Mouse (Mus musculus) hindbrain, embryonic 12.5 days (tissue): ENCODE measurements around the gene Ndufa6. TPM values are rescaled to one million over a fixed set of nuclear protein-coding genes. Genes with fewer than 3 reads are reported as not detected.
"Not testable (repeated sequence)": the region's sequence is repeated elsewhere in the genome, so short reads cannot be mapped to it uniquely, and the experiment has no call there.

Experiments used
- ATAC-seq: fragments of 200-750 bp; cut with Nextera tagmentation; 2 replicates; pipeline ENCODE4 v1.8.0; 2017; ENCODE audit warnings: moderate TSS enrichment; ENCODE audit not compliant: low FRiP score
- H3K27ac ChIP-seq: fragments of 300-500 bp; sonication (generic); 2 replicates; pipeline ENCODE4 v1.5.1; 2016; ENCODE audit warnings: mild to moderate bottlenecking
- H3K27me3 ChIP-seq: fragments of 300-500 bp; sonication (generic); 2 replicates; pipeline ENCODE4 v1.6.1; 2016; ENCODE audit warnings: mild to moderate bottlenecking
- H3K36me3 ChIP-seq: fragments of 300-500 bp; sonication (generic); 2 replicates; pipeline ENCODE4 v1.6.1; 2016; ENCODE audit warnings: mild to moderate bottlenecking
- H3K4me1 ChIP-seq: fragments of 300-500 bp; sonication (generic); 2 replicates; pipeline ENCODE4 v1.6.1; 2016
- H3K4me2 ChIP-seq: fragments of 300-500 bp; sonication (generic); replicated peaks from 2 replicates; pipeline ENCODE4 v1.6.1; 2016; ENCODE audit warnings: mild to moderate bottlenecking
- H3K4me3 ChIP-seq: fragments of 300-500 bp; sonication (generic); 2 replicates; pipeline ENCODE4 v1.5.1; 2016; ENCODE audit warnings: mild to moderate bottlenecking
- H3K9ac ChIP-seq: fragments of 300-500 bp; sonication (generic); 2 replicates; pipeline ENCODE4 v1.6.1; 2016; ENCODE audit warnings: mild to moderate bottlenecking, moderate library complexity
- H3K9me3 ChIP-seq: fragments of 300-500 bp; sonication (generic); replicated peaks from 2 replicates; pipeline ENCODE4 v1.6.1; 2016; ENCODE audit warnings: mild to moderate bottlenecking
- WGBS: fragments of 180-500 bp; shearing (Covaris S2); methylation state at CpG from one replicate; pipeline ENCODE4 v1.1.7; 2016; 5-methylcytosine and 5-hydroxymethylcytosine counted together
- polyA plus RNA-seq: library from polyadenylated mRNA; unstranded; fragments of >200 nt; fragmentation: Nextera tagmentation; extraction: Ambion mirVana; gene quantifications from 2 replicates; pipeline ENCODE4 v1.2.1, GENCODE M21; 2016

Ndufa6 gene
- polyA plus RNA-seq: 266 and 295 TPM in 2 replicates

- Histone ChIP-seq H3K4me3 (peak within 1 kb of the TSS; percentile 70), H3K27me3 (no peaks in the 10 kb centered on the region), H3K4me2 (peak within 1 kb of the TSS; percentile 90), H3K9me3 (no peaks in the 10 kb centered on the region), H3K36me3 (peaks cover 18% of the 10 kb centered on the region), H3K27ac (peak within 1 kb of the TSS; percentile 90), H3K4me1 (peaks cover 22% of the 10 kb centered on the region), H3K9ac (peak within 1 kb of the TSS; percentile 89)
- ATAC-seq: peak; percentile 99
- 2% methylated on average over 53 of the region's 57 CpGs for WGBS
Observed at GRCm38 (mm10) chr15:82354126-82354945, at the start of gene Ndufa6. Gene Ndufa6, minus strand, starts transcription at chr15:82354322.

DNA sequence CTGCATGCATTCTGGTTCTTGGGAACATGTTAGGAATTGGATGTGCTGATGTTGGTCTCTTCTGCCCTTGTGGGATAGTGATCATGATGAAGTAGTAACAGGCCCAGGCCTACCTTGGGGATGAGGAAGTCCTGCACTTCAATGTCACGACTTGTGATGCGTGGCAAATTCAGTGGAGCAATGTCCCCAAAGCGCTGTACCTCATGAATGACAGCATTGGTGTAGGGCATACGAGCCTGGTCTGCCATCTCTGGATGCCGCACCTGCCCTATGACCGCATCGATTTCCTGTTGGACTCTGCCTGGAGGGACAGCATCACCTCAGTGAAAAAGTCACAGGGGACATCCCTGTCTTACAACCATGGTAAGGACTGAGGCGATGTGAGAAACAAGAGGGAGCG is 49.5 kb upstream of the Ndufa6 start:
- no peaks in the 10 kb centered on the region for H3K36me3 ChIP-seq
- no peaks in the 10 kb centered on the region for H3K27me3 ChIP-seq
- 90% methylated on average over 9 of the region's 9 CpGs for WGBS
- H3K4me1 ChIP-seq: no peaks in the 10 kb centered on the region
- H3K4me2 ChIP-seq: no peak overlapping the region
- no peak overlapping the region for H3K9ac ChIP-seq
- no peak overlapping the region for H3K27ac ChIP-seq
- no peak overlapping the region for H3K4me3 ChIP-seq
- H3K9me3 ChIP-seq: no peaks in the 10 kb centered on the region
- no peak for ATAC-seq

DNA sequence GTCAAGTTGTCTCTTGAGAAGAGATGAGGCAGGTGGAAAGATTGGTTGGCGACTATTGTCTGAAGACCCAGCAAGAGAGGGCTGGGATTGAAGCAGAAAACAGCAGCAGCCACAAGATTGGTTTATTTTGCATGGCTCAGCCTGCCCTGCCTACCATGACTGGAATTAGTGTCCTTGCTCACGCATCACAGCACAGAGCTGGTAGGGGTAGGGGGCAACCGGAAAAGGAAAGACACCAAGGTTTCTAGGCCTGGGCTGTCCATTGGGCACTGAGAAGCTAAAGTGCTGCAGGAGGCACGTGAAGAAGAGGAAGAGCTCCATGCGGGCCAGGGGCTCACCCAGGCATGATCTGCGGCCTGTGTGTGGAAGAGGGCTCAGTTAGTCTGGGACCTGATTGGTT is 48.6 kb upstream of the Ndufa6 start:
- Histone ChIP-seq H3K4me3 (no peak overlapping the region), H3K9me3 (no peaks in the 10 kb centered on the region), H3K9ac (no peak overlapping the region), H3K27ac (no peak overlapping the region), H3K36me3 (no peaks in the 10 kb centered on the region), H3K27me3 (no peaks in the 10 kb centered on the region), H3K4me2 (no peak overlapping the region), H3K4me1 (no peaks in the 10 kb centered on the region)
- WGBS: 87% methylated on average over 6 of the region's 6 CpGs
- no peak for ATAC-seq

- H3K9ac ChIP-seq: no peak overlapping the region
- ATAC-seq: no peak
Observed at GRCm38 (mm10) chr15:82402106-82402505, 48.0 kb upstream of the Ndufa6 start.

GRCm38 (mm10) chr15:82401516-82401915 is 47.4 kb upstream of the Ndufa6 start:
- no peak overlapping the region for H3K9ac ChIP-seq
- H3K4me2 ChIP-seq: no peak overlapping the region
- no peak overlapping the region for H3K27ac ChIP-seq
- no peaks in the 10 kb centered on the region for H3K9me3 ChIP-seq
- WGBS: 46% methylated on average over 2 of the region's 2 CpGs
- H3K36me3 ChIP-seq: no peaks in the 10 kb centered on the region
- no peak overlapping the region for H3K4me3 ChIP-seq
- no peaks in the 10 kb centered on the region for H3K4me1 ChIP-seq
- H3K27me3 ChIP-seq: no peaks in the 10 kb centered on the region
- no peak for ATAC-seq

More at GRCm38 (mm10) chr15:82402106-82402505, 48.0 kb upstream of the Ndufa6 start:
- Histone ChIP-seq H3K36me3 (no peaks in the 10 kb centered on the region), H3K9me3 (no peaks in the 10 kb centered on the region), H3K4me1 (no peaks in the 10 kb centered on the region), H3K4me2 (no peak overlapping the region), H3K27me3 (no peaks in the 10 kb centered on the region), H3K4me3 (no peak overlapping the region), H3K27ac (no peak overlapping the region)

GRCm38 (mm10) chr15:82395955-82396354 is 41.8 kb upstream of the Ndufa6 start:
- not testable (repeated sequence) for H3K27ac ChIP-seq, H3K4me1 ChIP-seq, H3K9ac ChIP-seq, H3K27me3 ChIP-seq, H3K36me3 ChIP-seq, H3K4me3 ChIP-seq, ATAC-seq, H3K4me2 ChIP-seq, H3K9me3 ChIP-seq
- 94% methylated on average over 3 of the region's 3 CpGs for WGBS

DNA sequence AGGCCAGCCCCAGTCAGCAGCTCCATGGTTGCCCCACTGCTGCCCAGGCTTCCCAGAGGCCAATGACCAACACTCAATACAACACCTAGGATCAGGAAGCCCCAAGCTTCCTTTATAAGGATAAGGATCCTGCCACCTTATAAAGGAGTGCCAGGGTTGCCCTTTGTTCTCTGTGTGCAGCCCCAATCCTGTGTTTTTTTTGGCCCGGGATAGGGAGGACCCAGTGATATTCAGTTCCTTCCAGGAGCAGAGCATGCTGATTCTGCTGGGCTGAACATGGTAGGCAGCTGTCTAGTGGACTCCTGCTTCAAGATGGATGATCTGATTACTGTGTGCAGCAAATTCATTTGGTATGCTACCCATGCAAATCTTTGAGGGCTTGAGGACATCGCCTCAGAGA is 39.8 kb upstream of the Ndufa6 start, which contains the start of gene Cyp2d11:
Gene Cyp2d11, minus strand, starts transcription at position 101 of the 400 bp plus-strand sequence.
- not testable (repeated sequence) for H3K4me1 ChIP-seq, H3K27ac ChIP-seq, ATAC-seq, H3K36me3 ChIP-seq, H3K9me3 ChIP-seq, H3K4me2 ChIP-seq, H3K4me3 ChIP-seq, H3K9ac ChIP-seq, H3K27me3 ChIP-seq
- WGBS: 87% methylated on average over 2 of the region's 2 CpGs

GRCm38 (mm10) chr15:82389916-82390315 is 35.8 kb upstream of the Ndufa6 start:
- not testable (repeated sequence) for H3K36me3 ChIP-seq, H3K27me3 ChIP-seq, ATAC-seq, H3K4me2 ChIP-seq, H3K4me1 ChIP-seq, H3K9me3 ChIP-seq, H3K9ac ChIP-seq, H3K4me3 ChIP-seq, H3K27ac ChIP-seq
- 94% methylated on average over 10 of the region's 10 CpGs for WGBS

DNA sequence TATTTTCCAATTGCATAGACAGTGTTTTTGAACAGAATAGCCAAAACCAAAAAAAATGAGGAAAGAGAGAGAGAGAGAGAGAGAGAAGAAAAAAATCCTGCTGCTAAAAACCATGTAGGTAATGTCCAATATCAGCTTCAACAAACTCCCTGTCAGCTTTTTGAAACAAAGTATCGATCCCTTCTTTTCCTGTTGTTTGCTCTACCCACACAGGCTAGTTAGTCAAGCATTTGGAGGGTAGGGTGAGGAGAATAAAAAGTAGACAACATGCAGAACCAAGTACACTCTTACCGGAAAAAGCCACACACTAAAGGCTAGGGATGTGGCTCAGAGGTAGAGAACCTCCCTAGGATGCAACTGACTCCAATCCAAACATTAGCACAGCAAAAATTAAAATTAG is 31.6 kb upstream of the Ndufa6 start:
- peaks cover 5% of the 10 kb centered on the region for H3K4me1 ChIP-seq
- H3K27me3 ChIP-seq: no peaks in the 10 kb centered on the region; the same call in 1 of the 2 replicates
- no peak overlapping the region for H3K4me2 ChIP-seq
- WGBS: 97% methylated on average over 2 of the region's 2 CpGs
- H3K27ac ChIP-seq: no peak overlapping the region
- no peak overlapping the region for H3K4me3 ChIP-seq
- no peaks in the 10 kb centered on the region for H3K36me3 ChIP-seq
- no peak overlapping the region for H3K9ac ChIP-seq
- ATAC-seq: no peak
- no peaks in the 10 kb centered on the region for H3K9me3 ChIP-seq

DNA sequence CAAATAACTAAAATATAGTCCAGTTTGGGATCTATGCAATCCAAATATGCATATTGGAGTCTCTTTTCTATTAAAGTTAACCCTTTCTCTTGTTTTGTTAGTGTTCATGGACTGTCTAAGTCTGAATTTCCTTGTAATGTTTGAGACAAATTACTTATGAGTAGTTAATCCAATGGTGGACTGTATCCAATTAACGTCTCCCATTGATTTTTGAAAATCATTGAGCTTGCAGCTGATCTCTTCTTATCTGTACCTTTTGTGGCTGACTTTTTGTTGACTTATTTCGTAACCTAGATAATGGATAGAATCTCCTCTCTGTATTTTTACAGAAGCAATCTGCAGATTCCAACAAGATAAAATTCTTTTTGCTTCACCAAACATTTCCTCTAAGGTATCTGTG is 28.3 kb upstream of the Ndufa6 start:
- H3K9me3 ChIP-seq: no peaks in the 10 kb centered on the region
- no peak overlapping the region for H3K27ac ChIP-seq
- no peaks in the 10 kb centered on the region for H3K36me3 ChIP-seq
- H3K9ac ChIP-seq: no peak overlapping the region
- H3K4me3 ChIP-seq: no peak overlapping the region
- 91% methylated on average over 2 of the region's 2 CpGs for WGBS
- peaks cover 14% of the 10 kb centered on the region for H3K4me1 ChIP-seq
- no peaks in the 10 kb centered on the region; the same call in 1 of the 2 replicates for H3K27me3 ChIP-seq
- H3K4me2 ChIP-seq: no peak overlapping the region
- ATAC-seq: no peak

- Histone ChIP-seq H3K9me3 (no peaks in the 10 kb centered on the region), H3K27me3 (no peaks in the 10 kb centered on the region; the same call in 1 of the 2 replicates), H3K36me3 (no peaks in the 10 kb centered on the region), H3K9ac (peak overlapping the region; percentile 51; the same call in 1 of the 2 replicates), H3K4me2 (peak overlapping the region; percentile 58), H3K27ac (no peak overlapping the region), H3K4me1 (peaks cover 21% of the 10 kb centered on the region), H3K4me3 (peak overlapping the region; percentile 33)
- WGBS: 31% methylated on average over 7 of the region's 7 CpGs
- ATAC-seq: no peak
Observed at GRCm38 (mm10) chr15:82380714-82381062, 26.6 kb upstream of the Ndufa6 start.

DNA sequence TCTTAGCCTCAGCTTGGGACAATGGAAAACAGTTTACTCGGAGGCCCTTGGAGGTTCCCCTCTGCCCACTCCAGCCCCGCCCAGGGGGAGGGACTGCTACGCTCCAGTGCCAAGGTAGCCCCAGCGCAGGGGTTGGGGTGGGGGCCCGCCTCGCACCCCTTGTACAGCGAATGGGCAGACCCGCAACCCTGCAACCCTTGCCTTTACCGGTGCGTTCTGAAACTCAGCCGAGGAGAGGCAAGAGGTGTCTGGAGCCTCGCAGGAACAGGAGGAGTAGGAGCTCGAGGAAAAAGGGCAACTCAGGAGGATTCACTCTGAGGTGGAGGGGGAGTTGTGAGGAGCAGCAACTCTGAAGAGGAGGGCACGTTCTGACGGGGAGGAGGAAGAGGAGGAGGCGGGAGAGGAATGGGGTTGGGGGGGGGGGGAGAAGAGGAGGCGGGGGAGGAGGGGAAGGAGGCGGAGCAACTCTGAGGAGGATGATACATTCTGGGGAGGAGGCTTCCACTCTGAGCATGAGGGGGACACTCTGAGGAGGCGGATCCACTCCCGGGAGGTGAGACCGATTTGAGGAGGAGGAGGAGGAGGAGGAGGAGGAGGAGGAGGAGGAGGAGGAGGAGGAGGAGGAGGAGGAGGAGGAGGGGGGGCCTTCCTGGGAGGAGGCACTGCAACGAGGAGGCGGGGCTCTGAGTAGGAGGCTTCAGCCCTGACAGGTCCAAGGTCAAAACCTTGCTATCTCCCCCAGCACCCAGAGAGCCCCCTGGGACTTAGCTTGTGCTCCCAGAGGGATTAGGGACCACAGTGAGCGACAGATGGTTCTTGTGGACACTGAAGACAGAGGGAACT is 26.0 kb upstream of the Ndufa6 start, which contains the start of gene Cyp2d22:
Gene Cyp2d22, minus strand, starts transcription at position 390 of the 843 bp plus-strand sequence.
- H3K27me3 ChIP-seq: no peaks in the 10 kb centered on the region; the same call in 1 of the 2 replicates
- peak within 1 kb of the TSS; percentile 33 for H3K4me3 ChIP-seq
- peak within 1 kb of the TSS; percentile 51 for H3K9ac ChIP-seq
- no peaks in the 10 kb centered on the region for H3K9me3 ChIP-seq
- H3K4me2 ChIP-seq: peak within 1 kb of the TSS; percentile 58
- peak; percentile 63 for ATAC-seq
- 2% methylated on average over 19 of the region's 24 CpGs for WGBS
- H3K27ac ChIP-seq: peak within 1 kb of the TSS; percentile 64
- H3K36me3 ChIP-seq: no peaks in the 10 kb centered on the region
- peaks cover 21% of the 10 kb centered on the region for H3K4me1 ChIP-seq
